9 mouse cellular contexts compared by ENCODE assay signal in genomic region chr13:64093341-64093740, GRCm38 (mm10). TPM values are rescaled to one million over a fixed set of nuclear protein-coding genes. Genes with fewer than 3 reads are reported as not detected.
A peak's percentile ranks its signal among the peaks of the same experiment; 100 is the strongest.
DNase-seq lines count a peak whose midpoint lies in the region; ATAC-seq lines count a peak whose summit lies in the region.
"Had no signal": no experiment of that assay in that cellular context is flagged by ENCODE, and none has a peak within 500 bp of the region (broad histone marks: within the 10 kb centered on the region; RNA-seq: fewer than 3 reads in every experiment).

No protein-coding gene starts in this region.

- no peaks in the 10 kb centered on the region for H3K36me3 ChIP-seq in intestine, embryonic 15.5 days
- no peaks in the 10 kb centered on the region for H3K36me3 ChIP-seq in midbrain, embryonic 11.5 days (ENCODE audit: control insufficient read depth, insufficient read depth, low read length)

- H3K4me2 ChIP-seq in intestine, embryonic 15.5 days (replicated peaks), result no peak overlapping the region
- H3K4me2 ChIP-seq in midbrain, embryonic 11.5 days, result no peak overlapping the region

- H3K4me3 ChIP-seq in intestine, embryonic 15.5 days (replicated peaks), result no peak overlapping the region
- H3K4me3 ChIP-seq in midbrain, embryonic 11.5 days (ENCODE audit: low read depth, low read length), result no peak overlapping the region
- H3K4me3 ChIP-seq: myocyte had no signal

- H3K9ac ChIP-seq in intestine, embryonic 15.5 days, result no peak overlapping the region
- H3K9ac ChIP-seq in midbrain, embryonic 11.5 days (ENCODE audit: low read length), result no peak overlapping the region

- peak; percentile 44 to 86 for DNase-seq in heart, adult 18-20 months
- no peak for DNase-seq in heart, adult 11 months
- DNase-seq in adrenal gland, postnatal 14 days, result peak; percentile 87
- DNase-seq in fibroblast of lung, adult 2 months (ENCODE audit: low read depth), result peak; percentile 45
- peak; percentile 10 to 47 for DNase-seq in left cerebral cortex, adult 8-10 months (ENCODE audit: low spot score in 2 of 2)
- DNase-seq in midbrain, embryonic 11.5 days (ENCODE audit: low spot score, missing footprints), result peak; percentile 99
- DNase-seq in spleen, postnatal 4 days (ENCODE audit: low spot score in 2 of 2), result peak; percentile 35 to 80

- H3K27me3 ChIP-seq in intestine, embryonic 15.5 days (replicated peaks), result no peaks in the 10 kb centered on the region
- no peaks in the 10 kb centered on the region for H3K27me3 ChIP-seq in midbrain, embryonic 11.5 days (ENCODE audit: control insufficient read depth, insufficient read depth, low read length)

- no peak overlapping the region for H3K27ac ChIP-seq in intestine, embryonic 15.5 days
- no peak overlapping the region for H3K27ac ChIP-seq in midbrain, embryonic 11.5 days (ENCODE audit: low read depth, low read length)

- ATAC-seq in intestine, embryonic 15.5 days, result peak; percentile 67; the same call in 1 of the 2 replicates
- ATAC-seq in midbrain, embryonic 11.5 days (ENCODE audit: low FRiP score), result no peak

- no peaks in the 10 kb centered on the region for H3K9me3 ChIP-seq in intestine, embryonic 15.5 days
- no peaks in the 10 kb centered on the region for H3K9me3 ChIP-seq in midbrain, embryonic 11.5 days (ENCODE audit: control insufficient read depth, low read length)

- 4% methylated on average over 1 of the region's 1 CpGs for WGBS in intestine, embryonic 15.5 days
- whole genome bisulfite sequencing in midbrain, embryonic 11.5 days, result 16% methylated on average over 1 of the region's 1 CpGs

- no peaks in the 10 kb centered on the region for H3K4me1 ChIP-seq in intestine, embryonic 15.5 days (replicated peaks)
- H3K4me1 ChIP-seq in midbrain, embryonic 11.5 days (ENCODE audit: control insufficient read depth, insufficient read depth, low read length), result no peaks in the 10 kb centered on the region

RNA-seq across cellular contexts. Expression of gene Hsd17b3, which starts 4.3 kb away (rescaled TPM):
- total RNA-seq in heart, adult 18-20 months (2021), result not detected
- total RNA-seq in adrenal gland, postnatal 14 days (2021), result 0.68 TPM in 1 of 2 replicates, not detected in the other
- not detected in 2 replicates for polyA plus RNA-seq in intestine, embryonic 15.5 days (2015; fragmentation: Nextera tagmentation; extraction: Ambion mirVana)
- total RNA-seq in left cerebral cortex, adult 8-10 months (2022), result not detected
- not detected in 2 replicates for polyA plus RNA-seq in midbrain, embryonic 11.5 days (2014; fragmentation: Nextera tagmentation; extraction: Ambion mirVana)
- polyA plus RNA-seq: myocyte had no signal

RNA-seq across cellular contexts. Expression of gene Slc35d2, which starts 35.8 kb away (rescaled TPM):
- total RNA-seq in heart, adult 18-20 months (2021), result 1 to 10 TPM in 1 of 2 experiments, under 1 TPM in 1; 0.89 to 1.5 TPM
- total RNA-seq in adrenal gland, postnatal 14 days (2021), result 8.6 and 9.2 TPM in 2 replicates
- 4.6 and 6.7 TPM in 2 replicates for polyA plus RNA-seq in intestine, embryonic 15.5 days (2015; fragmentation: Nextera tagmentation; extraction: Ambion mirVana)
- 1 to 10 TPM in 2 of 4 experiments, under 1 TPM in 2; 0.46 to 2.2 (median 1.2) TPM for total RNA-seq in left cerebral cortex, adult 8-10 months (2022)
- 2.9 and 5.0 TPM in 2 replicates for polyA plus RNA-seq in midbrain, embryonic 11.5 days (2014; fragmentation: Nextera tagmentation; extraction: Ambion mirVana)

RNA-seq across cellular contexts. Expression of gene Zfp367, which starts 59.7 kb away (rescaled TPM):
- total RNA-seq in heart, adult 18-20 months (2021), result 10 to 100 TPM; 20.8 to 21.2 TPM
- 28.8 and 30.8 TPM in 2 replicates for total RNA-seq in adrenal gland, postnatal 14 days (2021)
- 18.8 and 21.6 TPM in 2 replicates for polyA plus RNA-seq in intestine, embryonic 15.5 days (2015; fragmentation: Nextera tagmentation; extraction: Ambion mirVana)
- 10 to 100 TPM; 24.5 to 27.7 (median 25.8) TPM for total RNA-seq in left cerebral cortex, adult 8-10 months (2022)
- 25.6 and 25.7 TPM in 2 replicates for polyA plus RNA-seq in midbrain, embryonic 11.5 days (2014; fragmentation: Nextera tagmentation; extraction: Ambion mirVana)
